Mouse (Mus musculus) CD4-positive, CD25-positive, alpha-beta regulatory T cell, adult 4 months (primary cell): ENCODE results near the gene Pcdh8. TPM values are rescaled to one million over a fixed set of nuclear protein-coding genes. Genes with fewer than 3 reads are reported as not detected.

Source experiments
- ATAC-seq: one replicate; pipeline ENCODE4 v1.8.0; 2017
- polyA plus RNA-seq, 2 experiments: library from polyadenylated mRNA; unstranded; fragments of 100-300 nt; shearing (Covaris generic); gene quantifications; one replicate each; pipeline ENCODE4 v1.2.1; 2017

Gene Pcdh8
- polyA plus RNA-seq, 2 experiments from 2014 or later = not detected

- ATAC-seq = no peak
Measured at GRCm38 (mm10) chr14:79753733-79754132, 17.4 kb downstream of the Pcdh8 start.

DNA sequence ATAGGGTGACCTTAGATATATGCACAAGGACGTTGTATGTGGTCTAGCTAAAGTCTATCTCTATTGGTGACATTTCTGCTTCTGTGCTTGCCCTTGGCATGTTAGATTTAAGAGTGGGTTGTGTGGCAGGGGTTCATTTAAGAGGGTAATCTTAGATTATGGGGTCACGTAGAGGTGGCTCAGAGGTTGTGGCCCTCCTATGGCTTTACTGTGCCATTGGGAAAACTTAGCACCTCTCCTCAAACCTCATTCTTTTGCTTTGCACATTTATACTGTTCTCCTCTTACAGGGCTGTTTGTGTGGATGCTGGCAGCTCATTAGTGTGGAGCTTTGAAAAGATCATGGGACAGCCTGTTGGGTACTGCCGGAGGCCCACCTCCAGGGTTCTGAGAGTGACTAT lies 30.6 kb downstream of the Pcdh8 start:
- ATAC-seq = no peak

DNA sequence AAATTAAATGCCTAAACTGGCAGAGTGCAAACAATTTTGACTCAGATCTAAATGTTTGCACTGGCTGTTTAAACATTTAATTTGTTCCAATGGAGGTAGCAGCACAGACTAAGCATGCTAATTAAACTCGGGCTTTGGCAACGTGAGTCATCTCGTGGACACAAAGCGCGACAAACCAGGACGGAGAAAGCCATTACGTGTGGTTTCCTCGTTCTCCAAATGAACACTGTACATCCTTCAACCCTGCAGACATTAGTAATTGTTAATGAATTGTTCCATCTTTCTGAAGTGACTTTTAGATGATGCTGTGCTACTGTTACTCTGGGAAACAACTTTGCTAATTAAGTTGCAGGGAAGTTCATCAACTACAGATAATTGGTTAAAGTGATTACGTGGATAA lies 32.7 kb downstream of the Pcdh8 start:
- ATAC-seq = no peak

DNA sequence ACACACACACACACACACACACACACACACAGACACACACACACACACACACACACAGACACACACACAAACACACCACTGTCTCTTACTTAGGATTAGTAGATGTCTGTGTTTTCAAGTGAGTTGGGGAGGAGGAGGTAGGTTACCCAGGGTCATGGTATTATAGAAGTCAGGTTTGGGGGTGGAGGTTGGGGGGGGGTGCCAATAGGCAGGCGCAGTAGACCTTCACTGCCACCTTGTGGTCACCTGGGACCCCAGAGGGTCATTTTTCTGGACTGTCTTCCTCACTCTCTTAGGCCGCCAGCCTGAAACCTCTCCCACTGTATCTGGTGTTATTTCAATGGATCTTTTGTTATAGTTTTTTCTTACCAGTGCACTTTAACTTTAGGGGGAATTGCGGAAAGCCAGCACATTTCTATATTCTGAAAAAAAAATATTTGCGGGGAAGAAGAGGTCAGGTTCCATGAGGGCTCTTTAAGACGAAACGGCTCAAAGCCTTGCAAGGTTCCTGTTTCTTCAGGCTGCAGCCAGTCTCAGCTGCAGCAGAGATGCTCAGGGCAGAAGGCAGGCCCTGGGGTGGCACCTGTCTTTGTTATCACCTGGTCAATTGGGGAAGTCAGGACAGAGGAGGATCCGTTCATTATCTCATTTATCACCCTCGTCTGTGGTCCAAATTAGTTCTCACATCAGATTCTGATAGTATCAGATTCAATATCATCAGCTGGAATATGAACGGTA lies 33.3 kb downstream of the Pcdh8 start:
- no peak for ATAC-seq

GRCm38 (mm10) chr14:79736781-79737180 lies 34.3 kb downstream of the Pcdh8 start:
- ATAC-seq = no peak

DNA sequence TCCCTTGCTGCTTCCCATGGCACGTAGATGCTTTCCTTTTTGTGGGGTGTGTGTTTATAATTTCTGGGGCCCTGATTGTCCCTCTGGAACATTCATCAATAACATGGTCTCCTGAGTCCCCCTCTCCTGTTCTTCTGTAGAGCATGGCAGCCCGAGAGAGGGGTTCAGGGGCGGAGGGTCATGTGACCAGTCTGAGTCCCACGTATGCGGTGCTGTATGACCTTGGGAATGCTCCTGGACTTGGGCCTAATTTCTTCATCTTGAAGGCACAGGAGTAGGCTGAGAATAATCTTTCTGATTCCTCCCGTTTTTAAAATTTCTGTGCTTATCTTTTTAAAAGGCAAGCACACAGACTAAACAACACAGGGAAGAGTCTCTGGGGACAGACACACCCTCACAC lies 37.6 kb downstream of the Pcdh8 start:
- ATAC-seq = no peak

GRCm38 (mm10) chr14:79728811-79729210 lies 42.3 kb downstream of the Pcdh8 start:
- no peak for ATAC-seq

DNA sequence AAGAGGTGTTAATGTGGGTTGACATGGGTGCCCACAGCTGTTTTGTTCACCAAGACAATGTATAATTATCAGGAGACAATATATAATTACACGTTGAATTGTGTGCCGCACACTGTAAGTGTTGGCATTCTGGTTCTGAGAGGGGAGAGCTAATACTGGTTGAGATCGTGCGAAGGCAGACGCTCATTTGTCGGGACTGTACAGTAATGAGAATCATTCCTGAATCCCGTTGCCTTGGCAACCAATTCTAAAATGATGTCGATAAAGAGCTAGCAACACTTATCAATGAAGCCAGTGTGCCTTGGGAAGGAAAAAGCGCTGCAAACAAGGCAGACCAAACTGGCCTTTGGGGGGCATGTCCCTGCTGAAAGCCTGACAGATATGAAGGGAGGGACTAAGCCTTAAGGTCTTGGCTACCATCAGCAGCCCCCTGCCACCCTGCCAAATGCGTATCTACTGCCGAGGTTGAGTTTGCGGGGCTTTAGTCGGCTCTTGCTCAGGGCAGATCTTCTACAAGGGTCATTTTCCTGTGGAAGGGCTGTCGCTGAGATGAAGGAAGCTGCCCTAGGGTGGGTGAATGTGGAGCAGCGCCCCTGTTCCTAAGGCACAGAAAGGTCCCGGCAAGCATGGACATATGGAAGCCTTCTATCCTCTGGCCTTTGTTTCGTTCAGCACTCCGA lies 47.0 kb downstream of the Pcdh8 start:
- no peak for ATAC-seq

- ATAC-seq = no peak
Measured at GRCm38 (mm10) chr14:79722228-79722627, 48.9 kb downstream of the Pcdh8 start.

Other genes starting within 250 kb of the Pcdh8 start
- 100 to 1,000 TPM; 111 to 162 TPM for gene Sugt1, start 183.6 kb downstream of the Pcdh8 start, polyA plus RNA-seq
- not detected for gene Cnmd, start 109.1 kb downstream of the Pcdh8 start, polyA plus RNA-seq
- not detected for gene Olfm4, start 212.8 kb upstream of the Pcdh8 start, polyA plus RNA-seq